Comparison of ENCODE assay signal across 18 mouse cellular contexts in genomic region chr4:97936371-97936770, GRCm38 (mm10).
A peak's percentile ranks its signal among the peaks of the same experiment; 100 is the strongest.
DNase-seq lines count a peak whose midpoint lies in the region; ATAC-seq and TF ChIP-seq lines count a peak whose summit lies in the region.
"Had no signal": no experiment of that assay in that cellular context is flagged by ENCODE, and none has a peak within 500 bp of the region (broad histone marks: within the 10 kb centered on the region; RNA-seq: fewer than 3 reads in every experiment).

No protein-coding gene starts in this region.

- H3K4me1 ChIP-seq in heart, postnatal 0 days (ENCODE audit: control insufficient read depth, insufficient read depth), result peaks cover 35% of the 10 kb centered on the region
- peaks cover 12% of the 10 kb centered on the region; the same call in 1 of the 2 replicates for H3K4me1 ChIP-seq in midbrain, embryonic 13.5 days (replicated peaks)
- H3K4me1 ChIP-seq in midbrain, embryonic 11.5 days (ENCODE audit: control insufficient read depth, insufficient read depth, low read length), result no peaks in the 10 kb centered on the region; the same call in 1 of the 2 replicates
- H3K4me1 ChIP-seq: liver, embryonic 15.5 days had no signal

- no peak for DNase-seq in heart, postnatal 0 days (ENCODE audit: low spot score)
- DNase-seq in heart, postnatal 4 days, result no peak
- no peak for DNase-seq in left cerebral cortex, adult 2 months (ENCODE audit: extremely low spot score in 1 of 2, low spot score in 2 of 2)
- DNase-seq in left cerebral cortex, postnatal 4 days, result no peak
- no peak for DNase-seq in midbrain, embryonic 11.5 days (ENCODE audit: low spot score, missing footprints)
- no peak for DNase-seq in urinary bladder, postnatal 10 days (ENCODE audit: low spot score)
- DNase-seq: adrenal gland, adult 8-10 months; gastrocnemius, postnatal 10 days; liver had no signal

- H3K27ac ChIP-seq in heart, postnatal 0 days (ENCODE audit: low read depth), result 0 out of 2 replicates have a peak overlapping the region, but pooled peaks have one; percentile 5
- peak overlapping the region; percentile 19; the same call in 1 of the 2 replicates for H3K27ac ChIP-seq in left cerebral cortex, adult 2 months
- H3K27ac ChIP-seq in midbrain, embryonic 13.5 days, result 0 out of 2 replicates have a peak overlapping the region, but pooled peaks have one; percentile 14
- no peak overlapping the region for H3K27ac ChIP-seq in midbrain, embryonic 11.5 days (ENCODE audit: low read depth, low read length)
- H3K27ac ChIP-seq: heart, embryonic 13.5 days; hindbrain, embryonic 10.5 days; intestine, embryonic 15.5 days; liver, embryonic 15.5 days; macrophage; midbrain, embryonic 12.5 days had no signal

- no peaks in the 10 kb centered on the region for H3K36me3 ChIP-seq in heart, postnatal 0 days (replicated peaks; ENCODE audit: control insufficient read depth, insufficient read depth, low read length)
- no peaks in the 10 kb centered on the region for H3K36me3 ChIP-seq in midbrain, embryonic 13.5 days
- H3K36me3 ChIP-seq in midbrain, embryonic 11.5 days (ENCODE audit: control insufficient read depth, insufficient read depth, low read length), result no peaks in the 10 kb centered on the region
- H3K36me3 ChIP-seq: heart, embryonic 13.5 days; hindbrain, embryonic 10.5 days; intestine, embryonic 15.5 days; liver, embryonic 15.5 days; midbrain, embryonic 12.5 days had no signal

- no peak overlapping the region for H3K4me3 ChIP-seq in heart, postnatal 0 days (ENCODE audit: low read depth, low read length)
- no peak overlapping the region for H3K4me3 ChIP-seq in left cerebral cortex, adult 2 months
- no peak overlapping the region for H3K4me3 ChIP-seq in midbrain, embryonic 13.5 days (replicated peaks)
- H3K4me3 ChIP-seq in midbrain, embryonic 11.5 days (ENCODE audit: low read depth, low read length), result no peak overlapping the region
- H3K4me3 ChIP-seq: heart, embryonic 13.5 days; hindbrain, embryonic 10.5 days; intestine, embryonic 15.5 days; liver, embryonic 15.5 days; midbrain, embryonic 12.5 days had no signal

- no peaks in the 10 kb centered on the region for H3K27me3 ChIP-seq in heart, postnatal 0 days (ENCODE audit: control insufficient read depth, insufficient read depth, low read length)
- no peaks in the 10 kb centered on the region for H3K27me3 ChIP-seq in midbrain, embryonic 13.5 days
- no peaks in the 10 kb centered on the region for H3K27me3 ChIP-seq in midbrain, embryonic 11.5 days (ENCODE audit: control insufficient read depth, insufficient read depth, low read length)
- H3K27me3 ChIP-seq: heart, embryonic 13.5 days; intestine, embryonic 15.5 days; liver, embryonic 15.5 days; midbrain, embryonic 12.5 days had no signal

- no peak overlapping the region for H3K9ac ChIP-seq in heart, postnatal 0 days (replicated peaks; ENCODE audit: low read depth, low read length)
- H3K9ac ChIP-seq in midbrain, embryonic 13.5 days (replicated peaks), result no peak overlapping the region
- no peak overlapping the region for H3K9ac ChIP-seq in midbrain, embryonic 11.5 days (ENCODE audit: low read length)
- H3K9ac ChIP-seq: heart, embryonic 13.5 days; intestine, embryonic 15.5 days; liver, embryonic 15.5 days; midbrain, embryonic 12.5 days had no signal

- H3K9me3 ChIP-seq in heart, postnatal 0 days (replicated peaks; ENCODE audit: control insufficient read depth, low read length), result no peaks in the 10 kb centered on the region
- no peaks in the 10 kb centered on the region for H3K9me3 ChIP-seq in midbrain, embryonic 13.5 days
- H3K9me3 ChIP-seq in midbrain, embryonic 11.5 days (ENCODE audit: control insufficient read depth, low read length), result no peaks in the 10 kb centered on the region
- H3K9me3 ChIP-seq: heart, embryonic 13.5 days; hindbrain, embryonic 10.5 days; intestine, embryonic 15.5 days; liver, embryonic 15.5 days; midbrain, embryonic 12.5 days had no signal

- no peak for ATAC-seq in heart, postnatal 0 days (ENCODE audit: insufficient read depth, low read depth)
- ATAC-seq in midbrain, embryonic 13.5 days, result no peak
- ATAC-seq in midbrain, embryonic 11.5 days (ENCODE audit: low FRiP score), result no peak
- peak; percentile 75 for ATAC-seq in megakaryocyte, adult 5-6 weeks (ENCODE audit: poor library complexity, severe bottlenecking)
- ATAC-seq: activated CD4-positive, CD25-positive, alpha-beta regulatory T cell, adult 4 months; intestine, embryonic 15.5 days had no signal

- 90% methylated on average over 2 of the region's 2 CpGs for WGBS in heart, postnatal 0 days
- 89% methylated on average over 2 of the region's 2 CpGs for WGBS in midbrain, embryonic 13.5 days
- WGBS in midbrain, embryonic 11.5 days, result 95% methylated on average over 2 of the region's 2 CpGs

- no peak for TF ChIP-seq EP300 in heart, postnatal 0 days (IDR thresholded peaks at IDR 0.05; ENCODE audit: low read depth)

- no peak for TF ChIP-seq CTCF in heart, postnatal 0 days (IDR thresholded peaks at IDR 0.05; ENCODE audit: low read depth)
- TF ChIP-seq CTCF in left cerebral cortex, adult 2 months (IDR thresholded peaks at IDR 0.05), result no peak

- intact Hi-C loops in left cerebral cortex, adult 2 months (cut with DNase I), result no loop called here
- intact Hi-C loops in left cerebral cortex, postnatal 4 days (cut with DNase I), result no loop called here

- H3K4me2 ChIP-seq in heart, postnatal 0 days (ENCODE audit: low read depth, low read length), result no peak overlapping the region
- H3K4me2 ChIP-seq in midbrain, embryonic 13.5 days (replicated peaks), result no peak overlapping the region
- no peak overlapping the region for H3K4me2 ChIP-seq in midbrain, embryonic 11.5 days
- H3K4me2 ChIP-seq: heart, embryonic 13.5 days; intestine, embryonic 15.5 days; liver, embryonic 15.5 days; midbrain, embryonic 12.5 days had no signal
